Mouse (Mus musculus) G1E (cell line): ENCODE measurements around the gene Fam129a.

ENCODE experiments used
- CTCF ChIP-seq: IDR thresholded peaks from 2 replicates; pipeline ENCODE4 v1.5.1; 2012; ENCODE audit warnings: low read depth, low read length, inconsistent platforms, mixed read lengths
- GATA1 ChIP-seq: IDR thresholded peaks from 2 replicates; pipeline ENCODE4 v1.6.1; 2012; ENCODE audit warnings: borderline replicate concordance, low read length, inconsistent platforms, mixed read lengths
- GATA2 ChIP-seq: IDR thresholded peaks from 2 replicates; pipeline ENCODE4 v1.6.1; 2012; ENCODE audit warnings: low read depth, low read length, inconsistent platforms, borderline replicate concordance
- POLR2AphosphoS5 ChIP-seq: IDR thresholded peaks from 2 replicates; pipeline ENCODE4 v1.6.1; 2012; ENCODE audit warnings: low read depth, low read length, inconsistent platforms; ENCODE audit not compliant: insufficient replicate concordance
- TAL1 ChIP-seq: conservative IDR thresholded peaks from 2 replicates; pipeline ENCODE4 v1.6.1; 2012; ENCODE audit warnings: low read depth, low read length, inconsistent platforms, mixed read lengths

DNA sequence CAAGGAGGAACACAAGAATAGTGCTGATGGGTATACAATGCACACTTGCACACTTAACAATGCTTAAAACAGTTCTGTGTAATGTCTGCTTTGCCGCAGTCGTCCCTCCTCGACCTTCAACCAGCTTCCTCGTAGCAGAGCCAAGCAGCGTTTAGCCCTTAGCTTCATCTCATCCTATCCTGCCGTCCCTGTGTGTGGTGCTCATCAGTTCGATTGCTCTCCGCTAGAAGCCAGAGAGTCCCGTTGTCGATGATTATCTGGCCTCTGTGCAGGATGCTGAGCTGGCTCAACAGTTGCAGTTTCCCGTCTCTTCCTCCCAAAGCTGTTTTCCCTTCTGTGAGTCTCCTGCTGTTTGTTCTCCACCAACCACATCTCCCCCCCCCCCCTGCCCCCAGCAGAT, 10.4 kb upstream of the Fam129a start:
- TF ChIP-seq CTCF (no peak), GATA2 (no peak), GATA1 (no peak), POLR2AphosphoS5 (no peak), TAL1 (no peak)
